Mouse (Mus musculus) urinary bladder, postnatal 4 days (tissue): ENCODE measurements around the gene Prrg4.
"Not testable (repeated sequence)": the region's sequence is repeated elsewhere in the genome, so short reads cannot be mapped to it uniquely, and the experiment has no call there.

Source experiments
- DNase-seq, 2 experiments: peaks; one replicate each; pipeline ENCODE4 v3.0.0; 2021 to 2022; ENCODE audit warnings: low spot score in 2 of 2

Prrg4 gene

DNA sequence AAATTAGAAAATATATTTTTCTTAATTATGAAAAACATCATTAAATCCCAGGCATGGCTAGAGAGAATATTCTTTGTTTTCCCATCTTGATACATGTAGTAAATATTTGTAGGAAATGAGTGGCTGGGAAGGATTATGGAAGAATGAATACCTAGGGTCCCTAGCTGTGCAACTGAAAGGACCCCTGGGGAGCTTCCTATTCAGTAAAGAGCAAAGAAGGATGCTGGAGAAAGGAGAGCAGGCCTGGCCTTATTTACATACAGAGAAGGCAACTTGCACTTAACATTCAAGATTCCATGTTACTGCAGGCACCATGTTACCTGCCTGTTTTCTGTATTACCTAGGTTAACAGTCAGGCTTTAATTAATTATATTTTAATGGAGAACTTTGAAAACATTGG is 7.1 kb downstream of the Prrg4 start:
- DNase-seq: no peak

DNA sequence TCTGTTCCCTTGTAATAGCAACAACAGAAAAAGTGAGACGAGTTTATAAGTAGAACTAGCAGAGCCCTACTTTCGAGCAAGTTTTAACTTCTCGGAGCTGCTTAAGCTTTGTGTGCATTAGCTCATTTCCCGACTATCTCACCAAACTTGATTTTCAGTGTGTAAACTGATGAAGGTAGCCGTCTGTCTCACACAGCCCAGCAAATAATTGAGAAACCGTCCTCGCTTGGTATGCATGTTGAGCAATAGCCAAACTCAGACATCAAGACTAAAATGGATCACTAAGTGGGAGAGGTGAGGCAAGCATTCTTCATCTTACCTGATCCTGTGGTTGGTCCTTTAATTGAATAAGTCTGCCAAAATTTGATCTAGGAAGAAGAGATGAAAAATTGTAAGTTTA is 7.9 kb downstream of the Prrg4 start:
- DNase-seq: no peak

DNA sequence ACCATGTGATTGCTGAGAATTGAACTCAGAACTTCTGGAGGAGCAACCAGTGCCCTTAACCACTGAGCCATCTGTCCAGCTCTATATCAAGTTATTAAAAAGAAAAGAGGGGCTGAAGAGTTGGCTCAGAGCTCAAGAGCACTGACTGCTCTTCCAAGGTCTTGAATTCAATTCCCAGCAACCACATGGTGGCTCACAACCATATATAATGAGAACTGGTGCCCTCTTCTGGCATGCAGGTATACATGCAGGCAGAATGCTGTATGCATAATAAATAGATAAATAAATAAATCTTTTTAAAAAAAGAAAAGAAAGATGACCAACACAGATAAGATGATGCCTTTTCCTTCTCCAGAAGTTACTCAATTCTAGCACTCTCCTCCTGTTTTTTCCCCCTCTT is 8.7 kb downstream of the Prrg4 start:
- DNase-seq: no peak

DNA sequence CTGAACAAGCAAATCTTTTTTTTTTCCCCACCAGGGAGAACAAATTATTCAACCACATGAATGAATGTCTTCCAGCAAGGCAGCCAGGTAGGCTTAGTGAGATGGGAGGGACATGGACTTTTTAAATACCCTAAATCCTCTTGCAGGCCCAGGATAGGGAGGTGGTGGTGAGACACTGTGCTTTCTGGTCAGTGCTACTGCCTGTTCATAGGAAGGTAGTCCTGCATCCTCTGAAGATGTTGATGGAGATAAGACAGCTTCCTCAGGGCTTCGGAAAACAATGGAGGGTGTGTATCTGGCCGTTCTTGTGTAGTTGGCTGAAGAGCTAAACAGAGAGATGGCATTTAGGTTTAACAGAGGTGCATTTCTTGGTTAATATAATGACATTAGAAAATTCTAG is 17.2 kb downstream of the Prrg4 start:
- no peak for DNase-seq

DNA sequence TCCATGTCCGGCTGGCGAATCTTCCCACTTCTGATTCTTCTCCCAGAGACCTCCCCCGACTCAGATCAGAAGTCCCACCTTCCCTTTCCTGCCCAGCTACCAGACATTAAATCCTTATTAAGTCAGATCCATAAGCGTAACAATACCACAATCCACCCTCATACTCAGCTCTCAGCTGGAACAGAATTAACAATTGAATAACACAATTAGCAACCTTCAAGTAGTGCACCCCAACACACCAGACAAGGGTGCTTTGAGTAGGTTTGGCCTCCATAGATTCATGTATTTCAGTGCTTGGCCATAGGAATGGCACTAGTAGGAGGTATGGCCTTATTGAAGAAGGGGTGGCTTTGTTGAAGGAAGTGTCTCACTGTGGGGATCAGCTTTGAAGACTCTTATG is 23.5 kb downstream of the Prrg4 start:
- DNase-seq: no peak

DNA sequence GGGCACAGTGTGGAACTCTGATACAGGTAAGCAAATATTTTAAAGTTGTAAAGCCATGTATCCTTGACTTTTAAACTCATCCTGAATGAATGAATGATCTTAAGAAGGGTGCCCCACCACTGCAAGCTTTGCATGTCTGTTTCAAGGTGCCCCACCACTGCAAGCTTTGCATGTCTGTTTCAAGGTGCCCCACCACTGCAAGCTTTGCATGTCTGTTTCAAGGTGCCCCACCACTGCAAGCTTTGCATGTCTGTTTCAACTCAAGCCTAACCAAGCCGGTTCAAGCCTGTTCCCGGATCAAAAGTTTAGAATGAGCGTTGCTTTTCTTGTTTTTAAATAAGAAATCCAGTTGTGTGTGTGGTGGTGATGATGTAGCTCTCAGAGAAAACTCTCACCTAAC is 30.9 kb downstream of the Prrg4 start:
- not testable (repeated sequence) for DNase-seq

DNA sequence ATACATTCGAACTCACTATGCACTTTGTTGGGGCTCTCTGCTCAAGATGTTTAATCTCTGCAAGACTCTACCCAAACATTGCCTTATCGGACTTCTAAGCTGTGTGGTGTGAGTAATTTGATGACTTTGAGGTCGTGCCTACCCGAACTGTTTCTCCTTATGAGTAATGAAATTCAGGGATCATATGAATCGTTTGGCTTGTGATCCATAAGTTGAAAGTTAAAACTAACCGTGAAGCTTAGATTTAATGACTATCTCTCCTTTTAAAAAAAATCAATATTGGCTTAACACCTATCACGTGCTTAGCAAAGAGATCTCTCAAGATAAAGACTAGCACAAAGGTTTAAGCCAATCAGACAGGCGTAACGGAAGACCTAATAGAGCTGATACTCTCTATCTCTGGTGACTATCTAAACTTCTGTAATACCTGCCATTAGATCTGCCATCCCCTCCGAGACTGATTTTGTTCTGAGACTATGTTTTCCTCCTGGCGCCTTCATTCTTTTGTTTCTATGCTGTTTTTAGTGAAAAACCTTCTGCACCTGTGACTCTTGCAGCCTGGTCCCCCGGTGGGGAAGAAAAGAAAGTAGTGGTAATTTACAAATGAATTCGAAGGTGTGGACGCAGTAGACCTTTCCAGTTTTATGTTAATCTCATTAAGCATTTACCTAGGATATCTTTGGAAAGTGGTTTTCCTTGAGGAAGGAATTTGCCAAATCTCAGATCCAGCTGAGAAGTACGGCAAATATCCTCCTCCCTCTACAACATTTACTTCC is 31.9 kb downstream of the Prrg4 start:
- no peak for DNase-seq

DNA sequence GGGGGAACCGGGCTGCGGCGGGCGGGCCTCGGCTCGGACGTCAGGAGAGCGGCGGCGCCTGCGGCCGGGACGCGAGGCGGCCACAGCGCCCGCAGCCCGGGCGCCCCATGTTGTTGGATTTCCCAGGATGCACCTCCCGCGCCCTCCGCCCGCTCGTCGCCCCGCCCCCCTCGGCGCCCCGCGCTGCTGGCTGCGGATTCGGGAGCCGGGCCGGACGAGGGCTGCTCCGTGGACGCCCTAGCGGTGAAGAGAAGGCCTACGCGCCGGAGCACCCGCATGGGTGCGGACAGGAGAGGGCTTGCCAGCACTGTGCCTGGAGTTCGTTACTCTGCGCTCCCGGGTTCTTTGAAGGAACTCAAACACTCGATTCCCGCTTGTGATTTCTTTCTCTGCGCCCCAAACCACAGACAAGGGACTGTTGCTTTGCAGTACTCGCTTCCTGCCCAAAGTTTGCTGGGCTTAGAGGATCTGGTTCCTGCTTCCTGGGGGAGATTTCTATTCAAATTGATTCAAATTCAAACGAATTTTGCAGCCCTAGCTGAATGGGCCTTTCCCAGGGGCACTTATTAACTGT is 32.7 kb downstream of the Prrg4 start:
- peak; percentile 89 to 91 for DNase-seq

DNA sequence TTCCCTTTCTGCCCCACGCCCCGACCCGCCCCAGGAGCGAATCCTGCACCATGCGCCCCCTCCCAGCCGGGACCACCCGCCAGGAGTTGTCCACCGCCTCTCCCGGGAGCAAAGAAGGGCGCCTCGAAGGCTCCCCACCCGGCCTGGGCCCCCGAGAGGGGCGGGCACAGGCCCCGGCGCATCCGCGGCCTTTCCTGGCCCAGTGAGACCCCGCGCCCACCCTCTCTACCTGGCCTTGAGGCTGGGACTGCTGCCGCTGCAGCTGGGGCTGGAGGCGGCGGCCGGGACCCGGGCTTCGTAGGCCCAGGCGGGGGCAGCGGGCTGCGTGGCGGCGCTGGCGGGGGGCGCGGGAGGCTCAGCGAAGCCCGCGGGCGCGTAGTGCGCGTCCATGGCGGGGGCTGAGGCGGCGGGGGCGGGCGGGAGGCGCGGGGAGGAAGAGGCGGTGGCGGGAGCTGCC is 33.3 kb downstream of the Prrg4 start, which contains the start of gene Qser1:
TSS of gene Qser1 (minus strand) at position 390 of the 457 bp plus-strand sequence.
- DNase-seq: no peak

DNA sequence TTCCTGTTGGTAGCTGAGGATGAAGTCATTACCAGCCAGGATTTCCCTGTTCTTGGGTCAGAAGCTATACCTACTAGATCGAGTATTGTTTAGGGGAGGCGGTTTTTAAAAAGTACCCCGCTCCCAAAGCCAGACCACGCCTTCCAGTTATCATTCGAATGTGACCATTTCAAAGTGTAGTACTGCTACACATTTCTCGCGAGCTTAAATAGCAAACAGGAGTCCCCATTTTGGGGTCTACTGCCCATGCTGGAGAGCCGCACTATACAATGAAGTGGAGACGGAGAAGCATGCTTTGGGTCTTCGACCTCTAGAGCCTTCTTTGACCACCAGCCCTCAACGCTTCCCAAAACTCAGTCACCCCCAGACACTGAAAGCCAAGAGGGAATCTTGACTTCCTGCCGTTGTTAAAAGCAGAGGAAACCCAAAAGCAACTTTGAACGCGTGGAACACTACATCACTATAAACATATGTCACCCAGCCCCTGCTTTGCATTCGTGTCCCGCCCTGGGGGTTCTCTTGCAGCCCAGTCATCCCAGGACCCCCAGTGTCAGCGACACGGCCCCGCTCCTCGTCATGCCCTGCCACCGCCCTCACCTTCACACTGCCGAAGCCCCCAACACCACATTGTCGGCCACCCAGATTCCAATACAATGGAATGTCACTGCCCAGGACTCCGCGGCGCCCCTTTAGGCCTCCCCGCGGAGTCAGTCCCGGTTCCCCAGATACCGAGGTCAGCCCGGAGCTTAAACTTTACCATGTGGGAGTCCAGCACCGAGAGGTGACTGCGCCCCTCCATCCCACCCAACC is 33.9 kb downstream of the Prrg4 start:
- peak in 1 of 2 experiments; percentile 25 for DNase-seq

DNA sequence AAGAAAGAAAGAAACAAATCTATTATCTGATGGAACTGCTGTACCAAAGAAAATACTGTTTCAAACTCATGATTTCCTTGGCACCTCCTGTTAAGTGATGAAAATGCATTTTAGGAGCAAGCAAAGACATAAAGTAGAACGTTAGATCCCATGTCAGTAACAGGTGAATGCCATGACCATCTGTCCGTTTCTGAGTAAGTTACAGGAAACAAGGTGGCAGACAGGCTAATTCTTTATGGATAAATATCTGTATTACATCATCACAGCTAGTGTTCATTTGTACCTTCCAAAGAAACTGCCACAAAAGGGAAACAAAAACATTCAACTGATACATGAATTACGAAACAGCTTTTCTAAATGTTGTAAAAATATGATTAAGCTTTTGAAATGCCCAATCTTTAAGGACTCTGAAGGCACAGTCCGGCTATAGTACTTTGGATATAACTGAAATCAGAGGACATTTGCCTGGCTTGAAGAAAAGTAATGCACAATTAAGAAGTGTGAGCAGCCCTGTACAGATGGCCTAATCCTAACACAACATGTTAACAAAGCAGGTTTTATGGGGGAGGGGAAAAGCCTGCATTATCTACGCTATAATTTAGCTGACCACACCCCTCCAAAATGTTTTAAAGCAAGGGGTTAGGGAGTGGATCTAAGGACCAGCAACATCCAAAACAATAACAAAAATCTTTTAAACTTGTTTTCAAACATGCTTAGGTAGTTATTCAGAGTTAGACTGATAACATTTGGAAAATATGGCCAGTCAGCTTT is 35.3 kb downstream of the Prrg4 start:
- no peak for DNase-seq

DNA sequence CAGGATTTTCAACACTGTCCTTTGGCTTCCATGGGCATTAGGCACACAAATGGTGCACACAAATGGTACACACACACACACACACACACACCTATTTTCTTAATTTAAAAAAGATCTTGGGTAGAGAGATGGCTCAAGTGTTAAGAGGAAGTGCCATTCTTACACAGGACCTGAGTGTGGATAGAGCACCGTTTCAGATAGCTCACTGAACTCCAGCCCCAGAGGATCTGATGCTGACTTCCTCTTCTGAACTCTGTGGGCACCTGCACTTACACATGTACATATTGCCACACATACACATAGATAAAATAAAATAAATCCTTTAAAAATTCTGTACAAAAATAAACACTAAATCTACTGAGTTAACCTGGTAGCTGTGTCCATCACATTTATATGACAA is 44.2 kb downstream of the Prrg4 start:
- DNase-seq: no peak
